Mouse (Mus musculus): Measurements from ENCODE around the gene Tmem38b.
A peak's percentile ranks its signal among the peaks of the same experiment; 100 is the strongest.
"Not testable (repeated sequence)": the region's sequence is repeated elsewhere in the genome, so short reads cannot be mapped to it uniquely, and the experiment has no call there.

The Tmem38b gene

DNA sequence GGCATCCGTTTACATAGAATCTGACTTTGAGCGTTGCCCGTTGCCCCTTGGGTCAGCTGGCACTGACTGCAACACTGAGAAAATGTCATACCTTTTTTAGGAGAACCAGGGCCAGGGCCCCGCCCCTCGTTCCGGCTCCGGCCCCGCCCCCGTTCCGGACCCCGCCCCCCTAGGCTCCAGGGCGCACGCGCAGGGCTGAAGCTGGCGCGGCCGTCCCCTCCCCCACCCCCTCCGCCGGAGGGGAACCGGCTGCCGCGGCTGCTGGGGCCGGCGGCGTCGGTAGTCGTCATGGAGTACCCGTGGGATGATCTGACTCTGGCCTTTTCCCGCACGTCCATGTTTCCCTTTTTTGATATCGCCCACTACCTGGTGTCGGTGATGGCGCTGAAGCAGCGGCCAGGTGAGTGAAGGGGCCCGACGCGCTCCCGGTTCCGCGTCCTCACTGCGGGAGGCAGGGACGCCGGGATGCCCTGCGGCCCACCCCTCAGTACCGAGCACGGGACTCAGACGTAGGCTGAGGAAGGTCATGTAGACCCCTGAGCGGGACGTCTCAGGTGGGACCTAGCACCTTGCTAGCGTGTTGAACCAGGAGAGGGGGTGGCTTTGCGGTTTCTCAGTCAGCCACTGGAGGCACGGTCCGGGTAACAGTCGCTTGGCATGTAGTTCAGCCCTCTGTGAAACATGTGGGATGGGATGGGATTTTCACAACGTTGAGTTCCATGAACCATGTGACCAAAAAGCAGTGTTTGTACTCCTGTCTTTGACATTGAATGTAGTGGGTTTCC is at the start of gene Tmem38b:
Tmem38b (plus strand) TSS at position 225 of the 785 bp plus-strand sequence.
- DNase-seq (ENCODE audit: low spot score): peak; percentile 23

DNA sequence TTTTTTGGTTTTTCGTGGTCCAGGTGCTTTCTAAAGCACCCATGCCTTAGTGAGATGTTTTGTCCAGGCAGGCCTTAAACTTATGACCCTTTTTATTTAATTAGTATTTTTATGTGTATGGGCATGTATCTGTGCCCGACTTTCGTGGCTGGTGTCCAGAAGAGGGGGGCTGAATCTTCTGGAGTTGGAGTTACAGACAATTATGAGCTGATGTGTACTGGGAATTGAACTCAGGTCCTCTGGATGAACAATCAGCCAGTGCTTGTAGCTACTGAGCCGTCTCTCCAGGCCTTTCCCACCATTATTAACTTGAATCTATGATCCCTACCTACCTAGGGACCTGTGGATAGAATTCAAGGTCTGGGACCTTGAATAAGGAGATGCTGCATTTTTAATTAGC is 44.4 kb upstream of the Tmem38b start:
- no peak for DNase-seq (ENCODE audit: low spot score)

DNA sequence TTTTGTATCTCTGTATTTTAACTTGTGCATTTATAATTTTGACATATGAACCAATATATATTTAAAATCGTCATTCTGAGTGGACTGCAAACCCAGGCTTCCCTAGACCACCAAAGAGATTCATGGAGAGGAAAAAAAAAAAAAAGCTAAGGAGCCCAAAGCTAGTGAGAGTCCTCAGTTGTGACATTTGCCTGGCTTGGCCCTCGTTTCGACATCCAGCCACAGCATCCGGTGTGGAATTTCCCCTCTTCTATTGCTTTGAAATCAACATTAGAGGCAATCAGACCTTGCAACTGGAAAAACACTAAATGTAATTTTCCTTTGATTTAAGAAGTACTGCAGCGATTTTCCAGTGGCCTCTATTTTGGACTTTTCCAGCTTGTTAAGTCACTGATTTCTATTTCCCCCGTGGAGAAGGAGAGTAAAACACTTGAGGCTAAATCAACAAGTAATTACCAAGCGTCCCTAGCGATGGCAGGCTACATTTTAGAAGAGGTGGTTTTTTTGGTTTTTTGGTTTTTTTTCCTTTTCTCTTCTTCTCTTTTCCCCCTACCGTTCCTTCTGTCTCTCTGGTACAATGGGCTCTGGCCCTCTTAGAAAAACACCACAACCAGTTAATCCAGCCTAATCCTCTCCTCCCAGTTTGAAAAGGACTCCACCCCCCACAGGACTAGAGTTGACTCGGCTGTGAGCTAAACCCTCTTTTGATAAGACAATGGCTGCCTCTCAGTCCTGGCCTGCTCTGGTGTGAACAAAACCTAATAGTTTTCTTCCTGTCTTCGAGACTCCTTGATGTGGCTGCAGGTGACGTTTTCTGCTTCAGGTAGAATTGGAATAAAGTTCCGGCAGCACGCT is 43.4 kb upstream of the Tmem38b start:
- DNase-seq (ENCODE audit: low spot score): no peak

DNA sequence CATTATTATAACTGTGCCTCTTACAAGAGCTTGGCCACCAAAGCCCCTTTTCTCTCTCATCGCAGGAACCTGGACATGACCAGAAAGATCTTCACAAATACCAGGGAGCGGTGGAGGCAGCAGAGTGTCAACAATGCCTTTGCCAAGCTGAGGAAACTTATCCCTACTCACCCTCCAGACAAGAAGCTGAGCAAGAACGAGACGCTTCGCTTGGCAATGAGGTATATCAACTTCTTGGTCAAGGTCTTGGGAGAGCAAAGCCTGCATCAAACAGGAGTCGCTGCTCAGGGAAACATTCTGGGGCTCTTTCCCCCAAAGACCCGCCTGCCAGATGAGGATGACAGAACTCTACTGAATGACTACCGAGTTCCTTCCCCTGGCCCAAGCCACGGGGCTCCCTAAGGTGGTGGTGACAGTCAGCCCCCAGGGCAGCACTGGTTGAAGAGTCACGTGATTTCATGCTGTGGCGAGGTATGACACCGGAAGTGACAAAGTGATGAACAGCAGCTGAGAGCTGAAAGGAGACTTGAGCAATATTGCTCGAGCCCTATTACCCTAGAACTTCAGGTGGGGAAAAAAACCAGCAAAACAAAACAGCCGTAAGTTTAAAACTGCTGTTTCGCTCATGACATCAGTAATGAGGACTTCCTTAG is 40.0 kb upstream of the Tmem38b start:
- no peak for DNase-seq (ENCODE audit: low spot score)

DNA sequence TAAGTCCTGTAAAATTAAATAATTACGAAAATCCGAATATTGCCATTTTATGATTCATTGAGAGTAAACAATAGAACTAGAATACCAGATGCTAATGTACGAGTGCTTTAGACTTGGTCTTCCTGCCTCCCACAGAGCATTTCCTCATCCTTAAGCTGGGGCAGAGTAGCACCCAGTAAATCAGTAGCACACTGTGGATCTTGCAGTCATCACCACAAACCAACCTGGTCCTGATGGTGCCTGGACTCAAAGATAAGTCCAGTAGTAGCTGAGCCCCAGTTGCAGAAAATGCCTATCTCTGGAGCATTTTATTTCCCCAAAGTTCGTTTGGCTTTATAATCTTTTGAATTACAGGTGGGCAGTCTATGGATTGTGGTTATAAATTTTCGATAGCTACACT is 39.0 kb upstream of the Tmem38b start:
- DNase-seq (ENCODE audit: low spot score): no peak

DNA sequence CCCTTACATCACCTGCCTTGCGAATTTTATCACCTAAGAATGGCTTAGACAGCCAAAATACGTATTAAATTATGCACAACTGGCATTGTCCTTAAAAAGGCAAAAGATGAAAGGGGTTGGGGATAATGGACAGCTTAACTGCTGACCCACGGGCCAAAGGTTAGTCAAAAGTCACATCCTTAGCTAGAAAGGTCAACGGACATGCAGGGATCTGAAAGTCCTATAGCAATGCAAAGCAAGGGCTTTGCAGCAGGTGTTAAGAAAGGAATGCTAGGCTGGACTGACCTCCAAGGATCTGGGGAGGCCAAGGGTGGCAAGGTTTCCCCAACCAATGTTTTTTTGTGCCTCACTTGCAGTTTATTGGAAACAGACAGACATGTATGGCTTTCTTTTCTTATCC is 36.5 kb upstream of the Tmem38b start:
- no peak for DNase-seq (ENCODE audit: low spot score)

DNA sequence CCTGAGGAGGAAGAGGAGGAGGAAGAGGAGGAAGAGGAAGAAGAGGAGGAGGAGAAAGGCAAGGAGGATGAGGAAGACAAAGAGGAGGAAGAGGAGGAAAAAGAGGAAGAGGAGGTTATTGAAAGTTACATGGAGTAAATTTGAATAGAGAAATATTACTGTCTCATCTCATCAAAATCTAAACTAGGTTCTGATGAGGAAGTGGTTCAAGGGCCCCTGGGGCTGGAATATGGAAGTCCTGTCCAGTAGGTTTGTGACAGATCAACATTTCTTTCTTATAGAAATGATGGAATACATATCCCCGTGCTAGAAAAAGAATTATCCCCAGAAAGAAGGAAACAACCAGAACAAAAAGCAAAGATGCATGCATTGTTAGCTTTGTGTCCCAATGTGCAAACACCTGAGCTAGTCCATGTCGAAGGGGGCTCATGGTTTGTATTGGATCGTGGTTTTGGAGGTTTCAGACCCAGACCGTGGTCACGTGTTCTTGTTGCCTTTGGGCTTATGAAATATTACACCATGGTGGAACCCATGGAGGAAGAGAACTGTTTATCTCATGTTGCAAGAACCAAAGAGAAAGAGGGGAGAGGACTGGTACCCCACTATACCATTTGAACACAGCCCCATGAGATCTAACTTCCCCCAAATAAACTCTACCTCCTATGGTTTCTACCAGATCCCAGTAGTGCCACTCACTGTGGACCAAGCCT is 31.4 kb upstream of the Tmem38b start:
- DNase-seq (ENCODE audit: low spot score): no peak

DNA sequence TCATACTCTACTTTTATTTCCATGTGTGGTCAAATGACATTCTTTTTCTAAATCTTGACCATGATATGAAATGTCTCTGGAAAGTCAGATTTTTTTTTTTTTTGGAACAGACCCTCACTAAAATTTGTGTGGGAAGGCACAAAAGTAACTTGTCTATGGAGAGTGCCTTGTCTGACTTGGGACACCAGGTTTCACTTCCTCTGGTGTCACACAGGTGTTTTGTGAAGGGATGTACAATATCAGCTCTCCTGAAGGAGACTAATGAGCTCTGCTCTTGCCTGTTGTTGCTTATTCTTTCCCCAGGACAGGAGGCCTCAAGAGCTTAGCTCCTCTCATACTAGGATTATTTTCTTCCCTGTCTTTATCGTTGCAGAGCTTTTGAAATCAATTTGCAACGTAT is 30.8 kb upstream of the Tmem38b start:
- no peak for DNase-seq (ENCODE audit: low spot score)

DNA sequence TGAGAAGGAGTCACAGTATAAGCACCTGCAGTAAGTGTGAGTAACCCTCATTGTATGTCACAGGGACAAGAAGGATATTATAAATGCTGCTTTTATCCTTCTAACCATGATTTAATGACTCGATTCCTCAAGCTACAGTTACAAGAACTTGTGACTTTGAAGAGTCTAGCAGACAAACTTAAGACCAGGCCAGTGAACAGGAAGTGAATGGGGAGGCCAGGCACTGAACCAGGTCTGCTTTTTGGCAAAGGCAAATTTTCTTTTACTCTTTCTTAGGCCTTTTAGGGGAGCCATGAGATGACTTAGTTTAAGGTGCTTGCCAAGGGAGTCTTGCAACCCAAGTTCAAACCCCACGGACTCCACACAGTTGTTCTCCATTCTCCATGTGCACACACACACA is 30.1 kb upstream of the Tmem38b start:
- DNase-seq (ENCODE audit: low spot score): no peak

DNA sequence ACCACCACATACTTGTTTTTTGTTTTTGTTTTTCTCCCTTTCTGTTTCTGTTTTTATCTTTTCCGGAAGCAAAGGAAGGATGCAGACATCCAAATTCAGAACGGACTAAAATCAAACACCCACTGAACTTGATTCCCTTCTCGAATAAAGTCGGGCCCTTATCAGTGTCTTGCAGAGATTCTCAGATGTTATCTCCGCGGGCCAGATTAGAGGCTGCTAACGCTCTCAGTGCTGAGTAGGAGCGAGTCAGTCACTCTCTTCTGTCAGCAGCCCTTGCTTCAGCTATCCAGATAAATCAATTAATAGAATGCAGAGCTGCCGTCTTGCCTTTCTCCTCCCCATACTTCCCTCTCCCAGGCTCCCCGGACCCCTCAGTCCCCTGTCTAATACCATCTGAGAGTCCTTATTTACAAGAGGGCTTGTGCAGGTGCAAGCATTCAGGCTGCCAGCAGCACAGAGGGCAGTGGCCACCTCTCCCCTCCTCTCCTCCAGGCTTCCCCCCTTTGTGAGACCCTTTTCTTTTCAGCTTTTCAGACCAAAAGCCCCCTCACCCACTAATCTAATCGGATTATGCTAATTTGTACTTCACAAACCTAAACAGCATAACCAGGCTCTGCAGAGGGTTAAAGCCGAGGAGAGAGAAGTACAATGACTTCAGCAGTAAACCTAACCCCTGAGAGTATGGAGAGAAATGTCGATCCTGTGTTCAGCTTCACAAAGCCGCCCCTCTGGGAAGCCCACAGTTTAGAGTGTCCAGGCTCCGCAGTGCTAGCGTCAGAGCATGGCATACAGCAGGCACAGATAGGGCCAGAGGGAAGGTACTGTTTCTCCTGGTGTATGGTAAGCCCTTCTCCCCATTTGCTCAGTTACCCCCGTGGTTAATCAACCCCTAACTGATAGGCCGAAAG is 28.7 kb upstream of the Tmem38b start:
- DNase-seq (ENCODE audit: low spot score): no peak

DNA sequence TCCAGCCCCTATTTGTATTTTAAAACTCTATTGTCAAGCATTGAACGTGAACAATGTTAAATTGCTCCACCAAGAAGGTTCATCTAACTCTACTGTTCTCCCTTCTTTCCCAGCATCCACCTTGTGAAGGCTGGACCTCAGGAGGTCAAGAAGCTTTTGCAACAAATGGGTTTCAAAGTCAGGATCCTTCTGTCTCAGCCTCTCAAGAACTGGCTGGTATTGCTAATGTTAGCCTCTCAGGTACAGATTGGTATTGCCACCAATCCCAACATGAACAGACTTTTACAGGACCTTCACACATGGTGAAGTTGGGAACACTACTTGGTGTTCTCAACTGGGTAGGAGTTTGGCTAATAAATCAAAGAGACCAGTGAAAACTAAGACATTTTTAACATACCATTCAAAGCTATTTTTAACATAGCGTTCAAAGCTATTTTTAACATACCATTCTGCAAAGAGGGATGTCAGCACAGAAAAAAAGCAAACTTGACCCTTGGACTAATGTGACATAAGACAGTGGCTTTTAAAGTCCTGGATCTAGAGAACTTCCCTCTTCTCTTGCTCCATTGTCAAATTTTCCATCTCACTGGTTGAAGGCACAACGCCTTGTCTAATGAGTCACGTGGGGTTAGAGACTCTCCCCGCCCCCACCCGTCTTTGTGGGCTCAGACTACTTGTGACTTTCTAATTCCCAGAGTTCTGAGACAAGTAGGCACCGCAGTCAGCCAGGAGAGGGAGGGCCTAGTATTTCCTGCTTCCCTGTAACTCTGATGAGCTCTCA is 26.8 kb upstream of the Tmem38b start:
- no peak for DNase-seq (ENCODE audit: low spot score)

DNA sequence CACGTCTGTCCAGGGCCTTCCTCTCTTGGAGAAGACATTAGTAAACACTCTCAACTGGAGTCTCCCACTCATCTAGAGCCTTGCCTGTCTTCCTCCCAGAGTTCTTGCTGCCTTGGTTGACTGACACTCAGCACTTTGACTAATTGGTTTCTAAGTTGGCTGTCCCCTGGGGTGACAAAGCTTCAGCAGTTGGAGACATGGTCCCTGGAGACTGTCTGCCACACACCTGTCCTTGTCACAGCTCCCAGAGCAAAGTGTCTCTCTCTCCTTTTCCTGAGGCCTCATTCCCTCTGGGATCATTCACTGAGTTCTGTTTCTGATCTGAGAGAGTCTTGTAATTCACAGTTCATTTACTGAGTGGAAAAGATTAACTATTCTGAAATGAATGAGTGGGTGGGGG is 26.1 kb upstream of the Tmem38b start:
- no peak for DNase-seq (ENCODE audit: low spot score)

DNA sequence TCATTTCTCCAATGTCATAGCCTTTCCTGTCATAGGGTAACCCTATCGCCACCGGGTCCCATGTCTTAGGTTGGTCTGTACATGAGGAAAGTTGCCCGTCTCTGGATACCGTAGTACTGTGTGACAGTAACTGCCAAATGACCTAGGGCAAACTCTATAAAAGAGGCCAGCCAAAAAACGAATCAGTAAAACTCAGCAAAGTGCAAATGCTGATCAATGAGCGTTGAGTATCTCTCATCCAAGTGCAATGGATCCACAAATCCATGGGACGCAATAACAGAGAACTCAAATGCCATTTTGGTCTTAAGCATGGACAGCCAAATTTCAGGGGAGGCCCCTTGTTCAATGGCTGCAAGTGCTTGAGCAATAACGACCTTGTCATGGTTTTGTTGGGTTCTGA is 22.2 kb upstream of the Tmem38b start:
- DNase-seq (ENCODE audit: low spot score): not testable (repeated sequence)

DNA sequence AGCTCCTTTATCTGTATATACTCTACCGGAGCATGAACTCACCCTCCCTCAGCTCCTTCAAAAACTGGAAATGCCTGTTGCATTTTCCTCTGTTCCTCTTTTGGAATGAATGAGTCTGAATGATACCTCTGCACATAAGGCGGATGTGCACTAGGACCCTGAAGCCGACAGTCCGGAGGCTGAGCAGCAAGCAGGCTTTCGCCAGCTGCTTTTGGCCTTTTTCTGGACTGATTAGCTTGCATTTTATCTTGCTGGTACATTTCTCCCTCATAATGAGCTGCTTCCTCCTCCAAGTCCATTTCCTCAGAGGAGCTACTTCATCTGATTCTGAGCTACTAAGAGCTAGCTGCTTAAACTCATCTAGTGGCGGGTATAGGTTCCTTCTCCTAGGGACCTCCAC is 19.4 kb upstream of the Tmem38b start:
- not testable (repeated sequence) for DNase-seq (ENCODE audit: low spot score)

DNA sequence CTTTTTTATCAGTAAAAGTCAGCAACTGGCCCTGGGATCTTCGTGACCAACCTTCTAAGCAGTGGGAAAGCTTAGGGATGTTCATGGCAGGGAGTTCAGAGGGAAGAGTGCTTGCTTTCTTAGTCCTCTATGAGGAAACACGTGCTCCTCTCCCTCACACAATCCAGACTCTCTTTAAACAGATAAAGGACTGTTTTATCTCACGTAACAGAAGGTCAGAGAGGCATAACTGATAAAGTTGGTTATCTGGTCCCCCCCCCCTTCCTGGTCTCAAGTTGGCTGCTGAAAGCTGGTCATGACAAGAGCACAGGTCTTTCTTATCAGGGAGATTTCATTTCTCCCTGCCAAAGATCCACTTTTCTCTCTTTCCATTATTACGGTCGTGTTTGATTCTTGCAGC is 7.5 kb upstream of the Tmem38b start:
- no peak for DNase-seq (ENCODE audit: low spot score)

DNA sequence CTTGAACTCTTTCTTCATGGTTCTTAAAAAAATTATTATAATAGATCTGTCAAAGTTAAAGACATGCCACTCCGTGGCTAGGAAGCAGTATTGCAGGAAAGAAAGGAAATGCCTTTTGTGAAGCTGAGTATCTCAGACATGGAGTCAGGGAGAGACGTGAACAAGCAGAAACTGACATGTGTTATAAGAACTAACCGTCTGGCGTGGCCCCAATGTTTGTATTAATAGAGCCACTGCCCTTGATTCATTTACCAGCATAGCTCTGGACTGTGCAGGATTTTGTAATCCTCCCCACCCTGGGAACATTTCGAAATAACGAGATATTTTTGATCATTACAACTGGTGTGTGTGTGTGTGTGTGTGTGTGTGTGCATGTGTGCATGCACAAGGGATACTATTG is 2.1 kb upstream of the Tmem38b start:
- no peak for DNase-seq (ENCODE audit: low spot score)

DNA sequence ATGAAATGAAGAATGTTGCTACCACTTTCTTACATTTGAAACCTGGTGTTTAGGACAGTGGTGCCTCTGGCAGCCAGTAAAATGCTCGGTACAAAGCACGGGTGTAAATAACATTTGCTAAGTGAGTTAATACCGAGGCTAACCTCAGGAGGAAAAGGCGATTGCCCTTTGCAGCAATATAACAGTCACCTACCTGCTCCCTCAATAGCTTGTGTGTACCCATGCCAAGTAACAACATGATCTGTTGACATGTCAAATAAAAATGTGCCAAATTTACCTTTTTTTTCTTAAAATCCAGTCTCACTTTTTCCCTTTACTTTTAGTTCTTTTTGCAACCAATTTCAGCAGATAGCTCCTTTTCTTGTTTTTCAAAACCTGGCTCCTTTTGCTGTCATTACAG is 1.0 kb upstream of the Tmem38b start:
- DNase-seq (ENCODE audit: low spot score): no peak

DNA sequence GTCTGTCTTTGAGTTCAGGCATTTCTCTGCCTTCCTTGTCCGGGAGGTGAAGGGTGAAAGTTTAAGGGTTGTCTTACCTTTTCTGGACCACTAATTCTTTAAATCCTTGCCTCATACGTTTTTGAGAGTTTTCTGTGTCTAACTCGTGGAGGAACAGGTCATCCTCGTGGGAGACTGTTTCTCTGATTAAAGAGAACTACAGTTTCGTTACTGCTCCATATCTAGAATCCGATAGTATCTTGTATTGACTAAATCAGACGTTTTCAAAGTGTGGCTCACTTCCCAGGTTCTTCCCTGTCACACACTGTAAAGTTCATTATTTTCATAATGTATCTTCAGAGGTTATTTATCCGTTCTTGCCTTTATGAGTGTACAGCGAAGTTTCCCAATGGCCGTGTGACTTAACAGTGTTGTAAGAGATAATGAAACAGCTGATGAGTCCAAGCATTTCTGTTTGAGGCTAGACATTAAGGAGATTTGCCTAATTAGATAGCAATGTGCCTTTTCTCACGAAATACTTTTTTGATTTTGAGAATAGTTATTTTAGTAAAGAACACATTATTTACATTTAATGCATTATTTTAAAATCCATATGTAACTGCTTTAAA is 900 bp downstream of the Tmem38b start:
- no peak for DNase-seq (ENCODE audit: low spot score)

DNA sequence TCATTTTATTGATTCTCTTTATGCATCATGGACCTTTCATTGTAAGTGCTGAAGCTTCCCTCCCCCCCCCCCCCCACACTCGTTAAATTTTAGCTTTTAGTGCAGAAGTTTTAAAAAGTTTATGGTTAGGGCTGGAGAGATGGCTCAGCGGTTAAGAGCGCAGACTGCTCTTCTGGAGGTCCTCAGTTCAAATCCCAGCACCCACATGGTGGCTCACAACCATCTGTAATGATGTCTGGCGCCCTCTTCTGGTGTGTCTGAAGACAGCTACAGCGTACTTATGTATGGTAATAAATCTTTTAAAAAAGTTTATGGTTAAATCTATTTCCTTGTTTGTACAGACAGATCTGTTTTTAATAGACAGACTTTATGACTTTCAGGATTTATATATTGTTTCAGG is 2.0 kb downstream of the Tmem38b start:
- DNase-seq (ENCODE audit: low spot score): no peak

DNA sequence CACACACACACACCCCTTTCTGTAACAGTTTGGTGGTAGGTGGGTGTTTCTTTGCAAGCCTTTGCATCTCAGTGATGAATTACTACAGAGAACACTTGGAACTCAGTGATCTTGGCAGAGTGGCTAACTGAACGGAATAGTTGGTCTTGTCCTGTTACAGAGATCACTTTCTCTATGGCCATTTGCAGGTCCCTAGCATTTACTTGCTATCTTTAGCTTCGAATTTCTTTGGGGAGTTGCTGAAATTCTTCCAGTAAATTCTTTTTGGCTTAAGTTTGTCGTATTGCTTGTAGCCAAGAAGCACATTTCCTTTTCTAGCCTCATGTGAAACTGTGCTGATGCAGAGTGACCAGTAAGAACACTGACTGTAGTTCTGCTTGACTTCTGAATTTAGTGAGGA is 3.1 kb downstream of the Tmem38b start:
- no peak for DNase-seq (ENCODE audit: low spot score)

Data from urinary bladder, postnatal 10 days (tissue).